Mouse (Mus musculus) c-Kit-positive CD71-negative TER-119-negative erythroid progenitor cells, embryonic 14.5 days (primary cell): ENCODE results near the gene Ptpn4.

Experiments used
- DNase-seq: peaks from one replicate; pipeline ENCODE4 v3.0.0-alpha.2; 2013; ENCODE audit warnings: low read depth

Ptpn4 gene

DNA sequence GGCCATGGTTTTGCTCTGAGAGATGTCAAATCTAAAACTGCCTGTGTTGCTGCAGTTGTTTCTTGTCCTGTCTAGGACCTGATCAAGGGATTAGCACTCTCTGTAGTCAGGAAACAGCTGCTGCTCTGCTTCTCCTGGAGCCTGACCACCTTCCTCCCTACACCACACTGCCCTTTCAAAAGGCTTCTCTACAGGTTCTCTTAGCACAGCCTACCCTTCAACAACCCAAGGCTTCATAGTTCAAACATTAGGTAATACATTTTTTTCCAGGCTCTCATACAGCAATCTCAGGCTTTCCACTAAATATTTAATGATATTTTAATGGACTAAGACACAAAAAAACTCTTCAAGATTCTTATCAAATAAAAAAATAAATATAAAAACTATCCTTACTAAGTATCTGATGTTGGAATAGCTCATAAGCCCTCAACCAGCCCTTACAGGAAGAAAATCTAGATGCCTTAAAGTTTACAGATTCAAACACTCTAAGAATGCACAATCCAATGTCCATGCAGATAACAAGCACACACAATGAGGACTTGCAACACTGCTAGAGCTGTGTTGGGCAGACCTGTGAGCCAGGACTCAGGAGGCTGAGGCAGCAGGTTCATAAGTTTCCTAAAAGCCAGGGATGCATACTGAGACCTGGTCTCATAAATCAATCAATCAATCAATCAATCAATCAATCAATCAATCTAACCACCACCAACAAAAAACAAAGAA, 196.2 kb downstream of the Ptpn4 start:
- DNase-seq: no peak

DNA sequence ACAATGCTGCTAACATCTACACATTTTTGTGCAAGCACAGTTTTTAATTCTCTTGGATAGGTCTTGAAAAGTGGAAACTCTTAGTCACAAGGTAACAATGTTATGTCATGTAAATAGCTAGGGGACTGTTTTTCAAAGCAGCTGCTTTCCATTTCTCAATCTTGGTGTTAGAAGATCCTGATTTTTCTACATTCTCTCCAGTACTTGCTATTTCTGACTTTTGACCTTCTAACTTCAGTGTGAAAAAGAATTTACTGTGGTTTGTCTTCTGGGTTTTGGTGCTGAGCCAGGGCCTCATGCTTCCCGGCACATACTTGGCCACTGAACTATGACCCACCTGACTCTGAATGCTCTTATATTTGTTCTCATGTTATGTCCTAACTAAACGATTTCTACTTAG, 197.4 kb downstream of the Ptpn4 start:
- DNase-seq: no peak

DNA sequence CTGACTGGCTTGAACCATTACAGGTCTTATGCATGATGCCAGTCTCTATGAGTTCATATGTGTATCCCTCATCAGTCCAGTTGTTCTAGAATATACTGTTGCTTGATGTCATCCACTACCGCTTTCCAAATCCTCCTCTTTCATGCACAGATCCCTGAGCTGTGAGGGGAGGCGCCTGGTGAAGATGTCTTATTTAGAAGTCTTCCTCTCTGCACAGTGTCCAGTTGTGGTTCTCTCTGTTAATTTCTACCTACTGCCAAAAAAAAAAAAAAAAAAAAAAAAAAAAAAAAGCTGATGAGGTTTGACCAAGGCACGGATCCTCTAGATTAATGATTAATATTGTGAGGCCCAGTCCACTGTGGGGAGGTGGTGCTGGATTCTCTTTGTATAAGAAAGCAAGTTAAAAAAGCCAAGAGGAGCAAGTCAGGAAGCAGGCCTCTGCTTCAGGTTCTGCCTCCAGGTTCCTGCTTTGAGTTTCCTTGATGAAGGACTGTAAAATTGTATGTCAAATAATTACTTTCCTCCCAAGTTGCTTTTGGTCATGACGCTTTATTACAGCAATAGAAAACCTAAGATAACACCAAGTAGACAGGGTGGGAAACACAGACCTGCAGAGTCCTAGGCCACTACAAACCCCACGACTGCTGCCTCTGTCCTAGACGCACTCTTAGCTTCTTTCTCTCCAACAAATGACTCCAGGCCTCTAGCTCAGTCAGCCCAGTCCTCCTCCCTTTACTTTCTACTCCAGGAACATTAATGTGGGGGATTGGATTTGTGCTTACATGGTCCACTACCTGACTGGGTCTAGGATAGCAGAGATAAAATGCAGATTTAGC, 200.0 kb downstream of the Ptpn4 start:
- no peak for DNase-seq

- DNase-seq: no peak
Measured at GRCm38 (mm10) chr1:119634746-119635145, 202.7 kb downstream of the Ptpn4 start.

DNA sequence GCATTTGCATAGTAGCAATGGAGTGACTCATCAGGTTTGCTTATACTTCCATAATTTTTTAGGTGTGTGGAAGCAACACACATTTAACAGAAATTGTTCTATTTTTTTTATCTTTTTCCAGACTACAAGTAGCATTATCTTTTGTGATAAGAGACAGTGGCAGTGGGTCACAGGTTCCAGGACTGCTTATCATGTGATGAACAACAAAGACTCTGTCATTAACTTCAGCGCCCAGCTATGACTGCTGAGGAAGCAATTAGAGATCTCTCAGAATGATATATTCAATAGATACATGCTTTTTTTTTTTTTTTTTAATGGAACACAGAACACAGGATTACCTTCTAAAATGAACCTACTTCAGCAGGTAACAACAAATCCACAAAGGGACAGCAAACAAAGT, 207.0 kb downstream of the Ptpn4 start:
- no peak for DNase-seq

- DNase-seq: no peak
Measured at GRCm38 (mm10) chr1:119626837-119627236, 210.6 kb downstream of the Ptpn4 start.

GRCm38 (mm10) chr1:119624444-119624843, 213.0 kb downstream of the Ptpn4 start:
- DNase-seq: no peak

GRCm38 (mm10) chr1:119605396-119605795, 232.0 kb downstream of the Ptpn4 start:
- DNase-seq: no peak
